Mouse (Mus musculus) central nervous system, embryonic 11.5 days (tissue): ENCODE measurements around the gene Fgf23. TPM values are rescaled to one million over a fixed set of nuclear protein-coding genes. Genes with fewer than 3 reads are reported as not detected.

Experiments used
- polyA plus RNA-seq: library from polyadenylated mRNA; depleted of rRNA; stranded (reverse); fragments of >200 nt; gene quantifications from 2 replicates; pipeline ENCODE4 v1.2.3, GENCODE M21; 2012; rRNA removed

Gene Fgf23
- polyA plus RNA-seq = 0.31 and 0.32 TPM in 2 replicates

DNA sequence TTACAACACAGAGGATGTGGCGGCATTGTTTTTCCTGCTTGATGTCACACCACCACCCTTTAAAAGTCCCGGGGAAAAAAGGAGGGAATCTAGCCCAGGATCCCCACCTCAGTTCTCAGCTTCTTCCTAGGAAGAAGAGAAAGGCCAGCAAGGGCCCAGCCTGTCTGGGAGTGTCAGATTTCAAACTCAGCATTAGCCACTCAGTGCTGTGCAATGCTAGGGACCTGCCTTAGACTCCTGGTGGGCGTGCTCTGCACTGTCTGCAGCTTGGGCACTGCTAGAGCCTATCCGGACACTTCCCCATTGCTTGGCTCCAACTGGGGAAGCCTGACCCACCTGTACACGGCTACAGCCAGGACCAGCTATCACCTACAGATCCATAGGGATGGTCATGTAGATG is at the start of gene Fgf23:
Fgf23 (plus strand) TSS at position 86 of the 400 bp plus-strand sequence.

DNA sequence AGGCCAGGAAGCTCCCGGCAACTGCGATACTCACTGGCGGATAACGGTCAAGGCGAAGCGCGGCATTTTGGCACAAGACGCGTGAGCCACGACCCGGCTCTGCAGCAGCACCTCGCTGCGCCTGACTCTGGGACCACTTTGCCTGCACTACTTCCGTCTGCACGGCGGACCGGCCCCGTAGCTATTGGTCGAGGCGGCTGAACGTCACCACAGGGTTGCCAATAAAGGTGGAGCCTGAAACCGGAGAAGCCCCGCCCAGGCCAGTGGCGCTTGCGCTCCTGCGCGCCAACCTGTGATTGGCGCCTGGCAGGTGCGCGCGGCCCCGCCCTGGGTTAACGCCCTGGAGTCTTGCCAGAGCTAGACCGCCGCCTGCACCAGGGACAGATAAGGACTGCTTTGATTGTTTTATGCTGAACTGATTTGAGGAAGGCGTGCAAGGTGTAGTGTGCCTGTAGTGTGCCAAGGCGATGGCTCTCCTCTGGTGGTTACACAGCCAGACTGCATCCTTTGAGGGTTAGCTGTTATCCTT is 36.8 kb downstream of the Fgf23 start, which contains the start of gene Tigar:
Tigar (minus strand) TSS at position 156 of the 529 bp plus-strand sequence.

Other genes starting within 250 kb of the Fgf23 start
- gene Ndufa9, start 223.8 kb upstream of the Fgf23 start, polyA plus RNA-seq = 98.2 and 119 TPM in 2 replicates
- gene Akap3, start 219.8 kb upstream of the Fgf23 start, polyA plus RNA-seq = 0.12 and 0.13 TPM in 2 replicates
- 0.10 and 0.11 TPM in 2 replicates for gene Dyrk4, start 151.1 kb upstream of the Fgf23 start, polyA plus RNA-seq
- gene Rad51ap1, start 133.3 kb upstream of the Fgf23 start, polyA plus RNA-seq = 78.5 and 92.5 TPM in 2 replicates
- 15.4 and 15.9 TPM in 2 replicates for gene D6Wsu163e, start 132.9 kb upstream of the Fgf23 start, polyA plus RNA-seq
- 0.01 and 0.29 TPM in 2 replicates for gene Fgf6, start 57.3 kb upstream of the Fgf23 start, polyA plus RNA-seq
- gene Tigar, start 36.7 kb downstream of the Fgf23 start, polyA plus RNA-seq = 8.6 and 13.2 TPM in 2 replicates
- 229 and 455 TPM in 2 replicates for gene Ccnd2, start 79.3 kb downstream of the Fgf23 start, polyA plus RNA-seq